Comparison of ENCODE assay signal across 9 mouse cellular contexts in the genomic region with DNA sequence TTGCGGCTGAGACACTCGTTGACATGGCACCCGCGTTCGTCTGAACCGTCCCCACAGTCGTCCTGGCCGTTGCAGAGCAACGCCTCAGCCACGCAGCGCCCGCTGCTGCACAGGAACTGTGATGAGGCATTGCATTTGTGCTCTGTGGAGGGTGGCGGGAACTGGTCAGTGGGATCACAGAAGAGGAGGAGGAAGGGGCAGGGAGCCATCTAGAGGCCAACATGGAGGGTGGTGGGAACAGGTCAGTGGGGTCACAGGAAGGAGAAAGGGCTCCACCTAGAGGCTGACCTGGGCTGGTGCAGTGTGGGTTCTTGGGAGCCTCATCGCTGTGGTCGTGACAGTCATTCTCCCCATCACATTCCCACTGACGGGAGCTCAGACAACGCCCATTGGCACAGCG. TPM values are rescaled to one million over a fixed set of nuclear protein-coding genes. Genes with fewer than 3 reads are reported as not detected.
DNase-seq lines count a peak whose midpoint lies in the region; ATAC-seq lines count a peak whose summit lies in the region.
"Had no signal": no experiment of that assay in that cellular context is flagged by ENCODE, and none has a peak within 500 bp of the region (broad histone marks: within the 10 kb centered on the region; RNA-seq: fewer than 3 reads in every experiment).

No protein-coding gene starts in this region.

- no peak overlapping the region for H3K4me3 ChIP-seq in midbrain, embryonic 12.5 days
- H3K4me3 ChIP-seq in forebrain, embryonic 12.5 days (replicated peaks): no peak overlapping the region
- H3K4me3 ChIP-seq: lung, embryonic 15.5 days had no signal

- no peak overlapping the region for H3K27ac ChIP-seq in midbrain, embryonic 12.5 days (replicated peaks)
- H3K27ac ChIP-seq in forebrain, embryonic 12.5 days: no peak overlapping the region
- H3K27ac ChIP-seq: lung, embryonic 15.5 days had no signal

- H3K9ac ChIP-seq in midbrain, embryonic 12.5 days (replicated peaks): no peak overlapping the region
- no peak overlapping the region for H3K9ac ChIP-seq in forebrain, embryonic 12.5 days
- H3K9ac ChIP-seq: lung, embryonic 15.5 days had no signal

- peak; percentile 45 for DNase-seq in kidney, adult 9 months
- no peak for DNase-seq in kidney, adult 18-20 months
- DNase-seq in MN1 (ENCODE audit: low spot score): peak; percentile 18
- DNase-seq in embryo, embryonic 9.5 days (ENCODE audit: extremely low spot score): peak; percentile 49
- DNase-seq in frontal cortex, postnatal 25 days (ENCODE audit: low spot score in 2 of 2): no peak
- no peak for DNase-seq in layer of hippocampus, adult 8-10 months (ENCODE audit: low spot score in 2 of 2)

- H3K36me3 ChIP-seq in midbrain, embryonic 12.5 days: peaks cover 100% of the 10 kb centered on the region
- peaks cover 100% of the 10 kb centered on the region for H3K36me3 ChIP-seq in forebrain, embryonic 12.5 days (replicated peaks)

- no peaks in the 10 kb centered on the region for H3K27me3 ChIP-seq in midbrain, embryonic 12.5 days
- no peaks in the 10 kb centered on the region for H3K27me3 ChIP-seq in forebrain, embryonic 12.5 days
- H3K27me3 ChIP-seq: lung, embryonic 15.5 days had no signal

- peak; percentile 39; the same call in 1 of the 2 replicates for ATAC-seq in midbrain, embryonic 12.5 days (ENCODE audit: low FRiP score, low read depth)
- no peak for ATAC-seq in forebrain, embryonic 12.5 days (ENCODE audit: low FRiP score)

- H3K4me1 ChIP-seq in midbrain, embryonic 12.5 days: no peaks in the 10 kb centered on the region
- H3K4me1 ChIP-seq in forebrain, embryonic 12.5 days: no peaks in the 10 kb centered on the region
- H3K4me1 ChIP-seq: lung, embryonic 15.5 days had no signal

- no peak overlapping the region for H3K4me2 ChIP-seq in midbrain, embryonic 12.5 days (replicated peaks)
- no peak overlapping the region for H3K4me2 ChIP-seq in forebrain, embryonic 12.5 days
- H3K4me2 ChIP-seq: lung, embryonic 15.5 days had no signal

- WGBS in midbrain, embryonic 12.5 days: 62% methylated on average over 18 of the region's 18 CpGs
- 73% methylated on average over 18 of the region's 18 CpGs for WGBS in forebrain, embryonic 12.5 days

- 0 out of 2 replicates have a peak, but pooled peaks cover 3% of the 10 kb centered on the region for H3K9me3 ChIP-seq in midbrain, embryonic 12.5 days
- no peaks in the 10 kb centered on the region for H3K9me3 ChIP-seq in forebrain, embryonic 12.5 days
- H3K9me3 ChIP-seq: lung, embryonic 15.5 days had no signal

RNA-seq across cellular contexts. Expression of a gene that starts 21.3 kb away (rescaled TPM):
- polyA plus RNA-seq in midbrain, embryonic 12.5 days (2016; fragmentation: Nextera tagmentation; extraction: Ambion mirVana): 55.9 and 58.2 TPM in 2 replicates
- total RNA-seq in layer of hippocampus, adult 8-10 months (2022): 1 to 10 TPM; 1.9 to 2.7 (median 2.3) TPM
- polyA plus RNA-seq in forebrain, embryonic 12.5 days (2016; fragmentation: Nextera tagmentation; extraction: Ambion mirVana): 60.0 and 62.4 TPM in 2 replicates

RNA-seq across cellular contexts. Expression of a gene that starts 33.5 kb away (rescaled TPM):
- polyA plus RNA-seq in midbrain, embryonic 12.5 days (2016; fragmentation: Nextera tagmentation; extraction: Ambion mirVana): 75.1 and 77.8 TPM in 2 replicates
- total RNA-seq in layer of hippocampus, adult 8-10 months (2022): 10 to 100 TPM; 21.7 to 31.3 (median 29.1) TPM
- polyA plus RNA-seq in forebrain, embryonic 12.5 days (2016; fragmentation: Nextera tagmentation; extraction: Ambion mirVana): 103 and 105 TPM in 2 replicates

RNA-seq across cellular contexts. Expression of a gene that starts 40.9 kb away (rescaled TPM):
- 7.0 and 7.6 TPM in 2 replicates for polyA plus RNA-seq in midbrain, embryonic 12.5 days (2016; fragmentation: Nextera tagmentation; extraction: Ambion mirVana)
- total RNA-seq in layer of hippocampus, adult 8-10 months (2022): 1 to 10 TPM; 2.9 to 4.4 (median 3.6) TPM
- 5.9 and 9.0 TPM in 2 replicates for polyA plus RNA-seq in forebrain, embryonic 12.5 days (2016; fragmentation: Nextera tagmentation; extraction: Ambion mirVana)

RNA-seq across cellular contexts. Expression of a gene that starts 54.2 kb away (rescaled TPM):
- 0.89 and 1.6 TPM in 2 replicates for polyA plus RNA-seq in midbrain, embryonic 12.5 days (2016; fragmentation: Nextera tagmentation; extraction: Ambion mirVana)
- total RNA-seq in layer of hippocampus, adult 8-10 months (2022): 1 to 10 TPM; 2.1 to 3.5 (median 2.8) TPM
- polyA plus RNA-seq in forebrain, embryonic 12.5 days (2016; fragmentation: Nextera tagmentation; extraction: Ambion mirVana): 1.2 and 1.8 TPM in 2 replicates

Comparison
In these comparisons a context has a peak if more than half of its experiments do, and no peak if none do; other contexts are left out.
1. DNase-seq: peak in kidney, adult 9 months (single experiment), MN1 (single experiment) and embryo, embryonic 9.5 days (single experiment); none in kidney, adult 18-20 months (single experiment), frontal cortex, postnatal 25 days (0 of 2) and layer of hippocampus, adult 8-10 months (0 of 2).